ENCODE assay signal across 14 mouse cellular contexts in genomic region chr16:57901006-57901405, GRCm38 (mm10).
"Had no signal": no experiment of that assay in that cellular context is flagged by ENCODE, and none has a peak within 500 bp of the region (broad histone marks: within the 10 kb centered on the region; RNA-seq: fewer than 3 reads in every experiment).

No protein-coding gene starts in this region.

- H3K27me3 ChIP-seq: limb, embryonic 15.5 days; liver, embryonic 12.5 days; lung, embryonic 15.5 days; neural tube, embryonic 13.5 days had no signal

- H3K36me3 ChIP-seq: limb, embryonic 15.5 days; liver, embryonic 12.5 days; lung, embryonic 15.5 days; midbrain, embryonic 10.5 days; neural tube, embryonic 13.5 days had no signal

- H3K4me2 ChIP-seq: limb, embryonic 15.5 days; liver, embryonic 12.5 days; lung, embryonic 15.5 days; neural tube, embryonic 13.5 days had no signal

- H3K27ac ChIP-seq: left cerebral cortex, adult 2 months; limb, embryonic 15.5 days; liver, embryonic 12.5 days; lung, embryonic 15.5 days; midbrain, embryonic 10.5 days; neural tube, embryonic 13.5 days had no signal

- H3K9ac ChIP-seq: limb, embryonic 15.5 days; liver, embryonic 12.5 days; lung, embryonic 15.5 days; neural tube, embryonic 13.5 days had no signal

- ATAC-seq: liver, embryonic 12.5 days had no signal

- H3K4me3 ChIP-seq: left cerebral cortex, adult 2 months; limb, embryonic 15.5 days; liver, embryonic 12.5 days; lung, embryonic 15.5 days; midbrain, embryonic 10.5 days; neural tube, embryonic 13.5 days had no signal

- H3K9me3 ChIP-seq: limb, embryonic 15.5 days; liver, embryonic 12.5 days; lung, embryonic 15.5 days; midbrain, embryonic 10.5 days; neural tube, embryonic 13.5 days had no signal

- DNase-seq: kidney, adult 11 months; kidney, adult 9 months; kidney, postnatal 14 days; midbrain, embryonic 14.5 days; right cerebral cortex, adult 18-20 months; right cerebral cortex, postnatal 25 days; thymus, adult 18-20 months; thymus, postnatal 14 days had no signal

- H3K4me1 ChIP-seq: limb, embryonic 15.5 days; liver, embryonic 12.5 days; lung, embryonic 15.5 days; neural tube, embryonic 13.5 days had no signal
